Mouse (Mus musculus) thymus, adult 2 months (tissue): ENCODE data around the gene Gm49394. TPM values are rescaled to one million over a fixed set of nuclear protein-coding genes. Genes with fewer than 3 reads are reported as not detected.
A peak's percentile ranks its signal among the peaks of the same experiment; 100 is the strongest.

Experiments used
- DNase-seq: peaks from one replicate; pipeline ENCODE4 v3.0.0; 2021
- H3K27ac ChIP-seq: fragments of 200-500 bp; 2 replicates; pipeline ENCODE4 v1.5.1; 2012; ENCODE audit warnings: low read length, control low read depth; ENCODE audit not compliant: control insufficient read depth, insufficient read depth
- H3K27me3 ChIP-seq: fragments of 200-500 bp; 2 replicates; pipeline ENCODE4 v1.6.1; 2012; ENCODE audit warnings: mild to moderate bottlenecking, low read length, moderate library complexity, mixed read lengths; ENCODE audit not compliant: control insufficient read depth, insufficient read depth
- H3K36me3 ChIP-seq: fragments of 200-500 bp; 2 replicates; pipeline ENCODE4 v1.6.1; 2012; ENCODE audit warnings: mild to moderate bottlenecking, low read length, moderate library complexity; ENCODE audit not compliant: control insufficient read depth, insufficient read depth
- H3K4me1 ChIP-seq: fragments of 200-500 bp; replicated peaks from 2 replicates; pipeline ENCODE4 v1.6.1; 2012; ENCODE audit warnings: low read length; ENCODE audit not compliant: control insufficient read depth, insufficient read depth
- H3K4me3 ChIP-seq: fragments of 200-500 bp; 2 replicates; pipeline ENCODE4 v1.5.1; 2012; ENCODE audit warnings: mild to moderate bottlenecking, low read length, control low read depth, moderate library complexity; ENCODE audit not compliant: control insufficient read depth, insufficient read depth
- CTCF ChIP-seq: fragments of 200-500 bp; IDR thresholded peaks from 2 replicates; pipeline ENCODE4 v1.5.1; 2012; ENCODE audit warnings: mild to moderate bottlenecking, control low read depth, low read length, moderate library complexity, borderline replicate concordance; ENCODE audit not compliant: control insufficient read depth, poor library complexity, insufficient read depth; ENCODE audit errors: extremely low read depth
- POLR2A ChIP-seq: fragments of 200-500 bp; IDR thresholded peaks from 2 replicates; pipeline ENCODE4 v1.6.1; 2012; ENCODE audit warnings: mild to moderate bottlenecking, low read length, control low read depth, moderate library complexity; ENCODE audit not compliant: control insufficient read depth, poor library complexity, insufficient read depth; ENCODE audit errors: extremely low read depth
- WGBS: fragments of 180-500 bp; shearing (Covaris S2); methylation state at CpG from one replicate; pipeline ENCODE4 v1.1.7; 2018; 5-methylcytosine and 5-hydroxymethylcytosine counted together
- polyA plus RNA-seq: library from polyadenylated mRNA; depleted of rRNA; stranded (reverse); fragments of >200 nt; gene quantifications from 2 replicates; pipeline ENCODE4 v1.2.3, GENCODE M21; 2012; rRNA removed

Gm49394 gene
- 0.04 and 0.11 TPM in 2 replicates for polyA plus RNA-seq

- H3K4me1 ChIP-seq, result no peaks in the 10 kb centered on the region
- no peaks in the 10 kb centered on the region for H3K27me3 ChIP-seq
- TF ChIP-seq CTCF (no peak), POLR2A (no peak)
- no peak for DNase-seq
- no peak within 1 kb of the TSS for H3K4me3 ChIP-seq
- WGBS, result 85% methylated on average over 23 of the region's 23 CpGs
- no peak within 1 kb of the TSS for H3K27ac ChIP-seq
- no peaks in the 10 kb centered on the region for H3K36me3 ChIP-seq
Observed at GRCm38 (mm10) chr7:142669751-142670625, at the start of gene Gm49394. Gm49394 (minus strand) TSS chr7:142669942.

- DNase-seq, result peak; percentile 52
- no peak overlapping the region for H3K27ac ChIP-seq
- TF ChIP-seq CTCF, result no peak
- no peak for TF ChIP-seq POLR2A
- 30% methylated on average over 8 of the region's 8 CpGs for WGBS
- no peak overlapping the region for H3K4me3 ChIP-seq
- no peaks in the 10 kb centered on the region for H3K4me1 ChIP-seq
- no peaks in the 10 kb centered on the region for H3K27me3 ChIP-seq
- no peaks in the 10 kb centered on the region for H3K36me3 ChIP-seq
Observed at GRCm38 (mm10) chr7:142714783-142715498, 45.2 kb upstream of the Gm49394 start.

GRCm38 (mm10) chr7:142706873-142707272, 37.1 kb upstream of the Gm49394 start:
- no peak overlapping the region for H3K4me3 ChIP-seq
- no peak for DNase-seq
- H3K27ac ChIP-seq, result no peak overlapping the region
- H3K4me1 ChIP-seq, result no peaks in the 10 kb centered on the region
- no peaks in the 10 kb centered on the region for H3K36me3 ChIP-seq
- 87% methylated on average over 2 of the region's 2 CpGs for WGBS
- no peak for TF ChIP-seq CTCF
- no peak for TF ChIP-seq POLR2A
- no peaks in the 10 kb centered on the region for H3K27me3 ChIP-seq

GRCm38 (mm10) chr7:142699334-142699860, 29.7 kb upstream of the Gm49394 start:
- 84% methylated on average over 5 of the region's 5 CpGs for WGBS
- no peak overlapping the region for H3K27ac ChIP-seq
- DNase-seq, result no peak
- TF ChIP-seq POLR2A (no peak), CTCF (no peak)
- H3K4me3 ChIP-seq, result no peak overlapping the region
- no peaks in the 10 kb centered on the region for H3K4me1 ChIP-seq
- no peaks in the 10 kb centered on the region for H3K27me3 ChIP-seq
- H3K36me3 ChIP-seq, result no peaks in the 10 kb centered on the region

GRCm38 (mm10) chr7:142678611-142679010, 8.9 kb upstream of the Gm49394 start:
- H3K36me3 ChIP-seq, result no peaks in the 10 kb centered on the region
- no peak for DNase-seq
- no peak overlapping the region for H3K4me3 ChIP-seq
- WGBS, result 93% methylated on average over 3 of the region's 3 CpGs
- no peaks in the 10 kb centered on the region for H3K4me1 ChIP-seq
- no peak overlapping the region for H3K27ac ChIP-seq
- TF ChIP-seq CTCF (no peak), POLR2A (no peak)
- H3K27me3 ChIP-seq, result no peaks in the 10 kb centered on the region

- Histone ChIP-seq H3K27me3 (no peaks in the 10 kb centered on the region), H3K27ac (no peak overlapping the region), H3K4me3 (no peak overlapping the region), H3K36me3 (no peaks in the 10 kb centered on the region), H3K4me1 (no peaks in the 10 kb centered on the region)
- no peak for DNase-seq
- TF ChIP-seq POLR2A (no peak), CTCF (no peak)
- WGBS, result 10% methylated on average over 3 of the region's 3 CpGs
Observed at GRCm38 (mm10) chr7:142675644-142676043, 5.9 kb upstream of the Gm49394 start.
